Mouse (Mus musculus): ENCODE measurements around the gene Sectm1b. TPM values are rescaled to one million over a fixed set of nuclear protein-coding genes. Genes with fewer than 3 reads are reported as not detected.

The Sectm1b gene
- polyA plus RNA-seq, 1 experiment from 2014 or later = not detected

Other genes with a start within 250 kb of the Sectm1b start
- 84.2 and 102 TPM in 2 replicates for gene Fasn, start 239.0 kb downstream of the Sectm1b start, polyA plus RNA-seq (2014; fragmentation: Nextera tagmentation; extraction: Ambion mirVana)
- 5.0 and 6.5 TPM in 2 replicates for gene Ccdc57, start 130.7 kb downstream of the Sectm1b start, polyA plus RNA-seq (2014; fragmentation: Nextera tagmentation; extraction: Ambion mirVana)
- 3.8 and 5.6 TPM in 2 replicates for gene Slc16a3, start 115.1 kb downstream of the Sectm1b start, polyA plus RNA-seq (2014; fragmentation: Nextera tagmentation; extraction: Ambion mirVana)
- gene Csnk1d, start 72.2 kb downstream of the Sectm1b start, polyA plus RNA-seq (2014; fragmentation: Nextera tagmentation; extraction: Ambion mirVana) = 51.5 and 59.6 TPM in 2 replicates
- not detected in 2 replicates for gene Cd7, start 24.2 kb downstream of the Sectm1b start, polyA plus RNA-seq (2014; fragmentation: Nextera tagmentation; extraction: Ambion mirVana)
- gene Sectm1a, start 17.7 kb upstream of the Sectm1b start, polyA plus RNA-seq (2014; fragmentation: Nextera tagmentation; extraction: Ambion mirVana) = 0.16 TPM in 1 of 2 replicates, not detected in the other
- not detected in 2 replicates for gene Tex19.2, start 55.1 kb upstream of the Sectm1b start, polyA plus RNA-seq (2014; fragmentation: Nextera tagmentation; extraction: Ambion mirVana)
- gene Tex19.1, start 82.6 kb upstream of the Sectm1b start, polyA plus RNA-seq (2014; fragmentation: Nextera tagmentation; extraction: Ambion mirVana) = not detected in 2 replicates
- 0.12 TPM in 1 of 2 replicates, not detected in the other for gene Uts2r, start 96.7 kb upstream of the Sectm1b start, polyA plus RNA-seq (2014; fragmentation: Nextera tagmentation; extraction: Ambion mirVana)
- gene Hexdc, start 140.9 kb upstream of the Sectm1b start, polyA plus RNA-seq (2014; fragmentation: Nextera tagmentation; extraction: Ambion mirVana) = 11.9 and 14.8 TPM in 2 replicates
- gene Ogfod3, start 141.1 kb upstream of the Sectm1b start, polyA plus RNA-seq (2014; fragmentation: Nextera tagmentation; extraction: Ambion mirVana) = 18.6 and 19.5 TPM in 2 replicates
- gene Cybc1, start 165.8 kb upstream of the Sectm1b start, polyA plus RNA-seq (2014; fragmentation: Nextera tagmentation; extraction: Ambion mirVana) = 45.3 and 46.0 TPM in 2 replicates
- gene Narf, start 173.7 kb upstream of the Sectm1b start, polyA plus RNA-seq (2014; fragmentation: Nextera tagmentation; extraction: Ambion mirVana) = 89.5 and 90.0 TPM in 2 replicates
- gene Foxk2, start 196.4 kb upstream of the Sectm1b start, polyA plus RNA-seq (2014; fragmentation: Nextera tagmentation; extraction: Ambion mirVana) = 16.4 and 17.8 TPM in 2 replicates